Mouse (Mus musculus): ENCODE data around the gene Map4k5. TPM values are rescaled to one million over a fixed set of nuclear protein-coding genes. Genes with fewer than 3 reads are reported as not detected.

Map4k5 gene
- polyA plus RNA-seq, 2 experiments = 34.3 to 50.4 TPM

GRCm38 (mm10) chr12:69879739-69880138, 13.3 kb downstream of the Map4k5 start:
- 17% methylated on average over 6 of the region's 6 CpGs for WGBS
- Histone ChIP-seq H3K27me3 (ENCODE audit: control insufficient read depth, insufficient read depth, low read length) (no peaks in the 10 kb centered on the region), H3K4me3 (replicated peaks; ENCODE audit: low read length) (no peak overlapping the region), H3K27ac (replicated peaks; ENCODE audit: low read depth, low read length) (peak overlapping the region; percentile 55), H3K9me3 (ENCODE audit: control insufficient read depth, low read length) (no peaks in the 10 kb centered on the region), H3K36me3 (ENCODE audit: control insufficient read depth, insufficient read depth, low read length) (no peaks in the 10 kb centered on the region), H3K9ac (ENCODE audit: low read depth, low read length, severe bottlenecking) (0 out of 2 replicates have a peak overlapping the region, but pooled peaks have one; percentile 9), H3K4me2 (replicated peaks; ENCODE audit: low read depth, low read length, severe bottlenecking) (peak overlapping the region; percentile 11; the same call in 1 of the 2 replicates), H3K4me1 (ENCODE audit: control insufficient read depth, insufficient read depth, low read length) (peaks cover 21% of the 10 kb centered on the region)
- no peak for DNase-seq (ENCODE audit: low spot score)
- ATAC-seq (ENCODE audit: low FRiP score, low read depth) = no peak
- TF ChIP-seq POLR2A (IDR thresholded peaks at IDR 0.05; ENCODE audit: borderline replicate concordance, extremely low read depth, insufficient read depth, insufficient read length) = no peak

GRCm38 (mm10) chr12:69879172-69879665, 13.8 kb downstream of the Map4k5 start:
- WGBS = 9% methylated on average over 4 of the region's 4 CpGs
- Histone ChIP-seq H3K36me3 (ENCODE audit: control insufficient read depth, insufficient read depth, low read length) (no peaks in the 10 kb centered on the region), H3K27me3 (ENCODE audit: control insufficient read depth, insufficient read depth, low read length) (no peaks in the 10 kb centered on the region), H3K4me2 (replicated peaks; ENCODE audit: low read depth, low read length, severe bottlenecking) (peak overlapping the region; percentile 11; the same call in 1 of the 2 replicates), H3K9ac (ENCODE audit: low read depth, low read length, severe bottlenecking) (0 out of 2 replicates have a peak overlapping the region, but pooled peaks have one; percentile 9), H3K27ac (replicated peaks; ENCODE audit: low read depth, low read length) (peak overlapping the region; percentile 55), H3K4me3 (replicated peaks; ENCODE audit: low read length) (no peak overlapping the region), H3K9me3 (ENCODE audit: control insufficient read depth, low read length) (no peaks in the 10 kb centered on the region), H3K4me1 (ENCODE audit: control insufficient read depth, insufficient read depth, low read length) (peaks cover 21% of the 10 kb centered on the region)
- ATAC-seq (ENCODE audit: low FRiP score, low read depth) (no peak), DNase-seq (ENCODE audit: low spot score) (peak; percentile 63)
- TF ChIP-seq POLR2A (IDR thresholded peaks at IDR 0.05; ENCODE audit: borderline replicate concordance, extremely low read depth, insufficient read depth, insufficient read length) = no peak

GRCm38 (mm10) chr12:69877842-69878363, 15.1 kb downstream of the Map4k5 start:
- 75% methylated on average over 9 of the region's 9 CpGs for WGBS

GRCm38 (mm10) chr12:69871632-69872031, 21.4 kb downstream of the Map4k5 start:
- H3K4me3 ChIP-seq (replicated peaks; ENCODE audit: low read length) = no peak overlapping the region
- DNase-seq (ENCODE audit: low spot score) (no peak), ATAC-seq (ENCODE audit: low FRiP score, low read depth) (no peak)
- peaks cover 23% of the 10 kb centered on the region for H3K36me3 ChIP-seq (ENCODE audit: control insufficient read depth, insufficient read depth, low read length)
- no peaks in the 10 kb centered on the region for H3K27me3 ChIP-seq (ENCODE audit: control insufficient read depth, insufficient read depth, low read length)
- H3K4me2 ChIP-seq (replicated peaks; ENCODE audit: low read depth, low read length, severe bottlenecking) = no peak overlapping the region
- 97% methylated on average over 5 of the region's 5 CpGs for WGBS
- no peak overlapping the region for H3K9ac ChIP-seq (ENCODE audit: low read depth, low read length, severe bottlenecking)
- H3K4me1 ChIP-seq (ENCODE audit: control insufficient read depth, insufficient read depth, low read length) = no peaks in the 10 kb centered on the region
- no peaks in the 10 kb centered on the region for H3K9me3 ChIP-seq (ENCODE audit: control insufficient read depth, low read length)
- TF ChIP-seq POLR2A (IDR thresholded peaks at IDR 0.05; ENCODE audit: borderline replicate concordance, extremely low read depth, insufficient read depth, insufficient read length) = no peak
- H3K27ac ChIP-seq (replicated peaks; ENCODE audit: low read depth, low read length) = no peak overlapping the region

More at GRCm38 (mm10) chr12:69877842-69878363, 15.1 kb downstream of the Map4k5 start:
- Histone ChIP-seq H3K27ac (replicated peaks; ENCODE audit: low read depth, low read length) (no peak overlapping the region), H3K4me1 (ENCODE audit: control insufficient read depth, insufficient read depth, low read length) (peaks cover 21% of the 10 kb centered on the region), H3K4me2 (replicated peaks; ENCODE audit: low read depth, low read length, severe bottlenecking) (no peak overlapping the region), H3K36me3 (ENCODE audit: control insufficient read depth, insufficient read depth, low read length) (peaks cover 3% of the 10 kb centered on the region; the same call in 1 of the 2 replicates), H3K27me3 (ENCODE audit: control insufficient read depth, insufficient read depth, low read length) (no peaks in the 10 kb centered on the region), H3K9me3 (ENCODE audit: control insufficient read depth, low read length) (no peaks in the 10 kb centered on the region), H3K4me3 (replicated peaks; ENCODE audit: low read length) (no peak overlapping the region), H3K9ac (ENCODE audit: low read depth, low read length, severe bottlenecking) (no peak overlapping the region)
- DNase-seq (ENCODE audit: low spot score) (no peak), ATAC-seq (ENCODE audit: low FRiP score, low read depth) (no peak)
- TF ChIP-seq POLR2A (IDR thresholded peaks at IDR 0.05; ENCODE audit: borderline replicate concordance, extremely low read depth, insufficient read depth, insufficient read length) = no peak

GRCm38 (mm10) chr12:69867338-69867737, 25.7 kb downstream of the Map4k5 start:
- Histone ChIP-seq H3K9ac (ENCODE audit: low read depth, low read length, severe bottlenecking) (no peak overlapping the region), H3K4me2 (replicated peaks; ENCODE audit: low read depth, low read length, severe bottlenecking) (no peak overlapping the region), H3K9me3 (ENCODE audit: control insufficient read depth, low read length) (no peaks in the 10 kb centered on the region), H3K4me1 (ENCODE audit: control insufficient read depth, insufficient read depth, low read length) (peaks cover 5% of the 10 kb centered on the region; the same call in 1 of the 2 replicates), H3K27ac (replicated peaks; ENCODE audit: low read depth, low read length) (no peak overlapping the region), H3K36me3 (ENCODE audit: control insufficient read depth, insufficient read depth, low read length) (peaks cover 26% of the 10 kb centered on the region), H3K27me3 (ENCODE audit: control insufficient read depth, insufficient read depth, low read length) (no peaks in the 10 kb centered on the region), H3K4me3 (replicated peaks; ENCODE audit: low read length) (no peak overlapping the region)
- TF ChIP-seq POLR2A (IDR thresholded peaks at IDR 0.05; ENCODE audit: borderline replicate concordance, extremely low read depth, insufficient read depth, insufficient read length) = no peak
- 73% methylated on average over 5 of the region's 5 CpGs for WGBS
- ATAC-seq (ENCODE audit: low FRiP score, low read depth) = no peak
- DNase-seq (ENCODE audit: low spot score) = no peak
